Mouse (Mus musculus): ENCODE data around the gene Igsf21. TPM values are rescaled to one million over a fixed set of nuclear protein-coding genes. Genes with fewer than 3 reads are reported as not detected.
A peak's percentile ranks its signal among the peaks of the same experiment; 100 is the strongest.

Gene Igsf21
- total and polyA plus RNA-seq, 2 experiments from 2014 or later = 125 to 176 TPM

DNA sequence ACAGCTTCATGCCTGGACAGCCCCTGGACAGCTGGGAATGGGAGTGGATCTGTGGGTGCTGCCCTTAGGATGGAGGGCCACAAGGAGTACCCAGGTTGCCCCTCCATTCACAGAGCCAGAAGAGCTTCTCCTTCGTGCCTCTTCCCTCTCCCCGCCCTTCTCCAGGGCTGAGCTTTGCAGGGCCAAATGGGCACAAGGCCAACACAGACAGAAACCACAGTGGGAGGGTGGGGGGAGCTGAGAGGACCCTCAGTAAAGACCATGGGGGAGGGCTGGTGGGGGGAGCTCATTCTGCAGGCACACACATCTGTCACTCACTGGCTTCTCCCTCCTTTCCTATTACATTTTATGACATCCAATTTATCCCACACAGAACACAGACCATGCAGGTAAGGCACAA is 151.7 kb downstream of the Igsf21 start:
- no peak for TF ChIP-seq CTCF (IDR thresholded peaks at IDR 0.05; ENCODE audit: low read depth)
- no peaks in the 10 kb centered on the region for H3K27me3 ChIP-seq (ENCODE audit: insufficient read depth, low read length)
- no peaks in the 10 kb centered on the region for H3K9me3 ChIP-seq (ENCODE audit: low read length)
- no peaks in the 10 kb centered on the region for H3K36me3 ChIP-seq (ENCODE audit: insufficient read depth, low read length)
- no peak for ATAC-seq
- 0 out of 2 replicates have a peak, but pooled peaks cover 7% of the 10 kb centered on the region for H3K4me1 ChIP-seq (ENCODE audit: insufficient read depth, low read length)
- WGBS = 40% methylated on average over 2 of the region's 2 CpGs
- no peak overlapping the region for H3K4me2 ChIP-seq (ENCODE audit: low read depth, low read length)
- H3K9ac ChIP-seq (replicated peaks; ENCODE audit: low read length) = no peak overlapping the region
- no peak overlapping the region for H3K27ac ChIP-seq
- DNase-seq (ENCODE audit: low spot score) = peak; percentile 50
- no peak overlapping the region for H3K4me3 ChIP-seq (ENCODE audit: low read length)

- WGBS = 57% methylated on average over 11 of the region's 11 CpGs
Observed at GRCm38 (mm10) chr4:140092367-140092766, 154.2 kb downstream of the Igsf21 start.

GRCm38 (mm10) chr4:140091693-140092092 is 154.9 kb downstream of the Igsf21 start:
- Histone ChIP-seq H3K4me2 (ENCODE audit: low read depth, low read length) (no peak overlapping the region), H3K27me3 (ENCODE audit: insufficient read depth, low read length) (no peaks in the 10 kb centered on the region), H3K36me3 (ENCODE audit: insufficient read depth, low read length) (no peaks in the 10 kb centered on the region), H3K4me1 (ENCODE audit: insufficient read depth, low read length) (0 out of 2 replicates have a peak, but pooled peaks cover 7% of the 10 kb centered on the region), H3K27ac (no peak overlapping the region), H3K4me3 (ENCODE audit: low read length) (no peak overlapping the region), H3K9me3 (ENCODE audit: low read length) (no peaks in the 10 kb centered on the region), H3K9ac (replicated peaks; ENCODE audit: low read length) (no peak overlapping the region)
- DNase-seq (ENCODE audit: low spot score) = no peak
- ATAC-seq = no peak
- WGBS = 66% methylated on average over 3 of the region's 3 CpGs
- no peak for TF ChIP-seq CTCF (IDR thresholded peaks at IDR 0.05; ENCODE audit: low read depth)

More at GRCm38 (mm10) chr4:140092367-140092766, 154.2 kb downstream of the Igsf21 start:
- H3K4me2 ChIP-seq (ENCODE audit: low read depth, low read length) = no peak overlapping the region
- ATAC-seq (no peak), DNase-seq (ENCODE audit: low spot score) (no peak)
- H3K4me3 ChIP-seq (ENCODE audit: low read length) = no peak overlapping the region
- no peak overlapping the region for H3K27ac ChIP-seq
- no peaks in the 10 kb centered on the region for H3K27me3 ChIP-seq (ENCODE audit: insufficient read depth, low read length)
- no peak for TF ChIP-seq CTCF (IDR thresholded peaks at IDR 0.05; ENCODE audit: low read depth)
- H3K9me3 ChIP-seq (ENCODE audit: low read length) = no peaks in the 10 kb centered on the region
- no peaks in the 10 kb centered on the region for H3K36me3 ChIP-seq (ENCODE audit: insufficient read depth, low read length)
- H3K4me1 ChIP-seq (ENCODE audit: insufficient read depth, low read length) = 0 out of 2 replicates have a peak, but pooled peaks cover 7% of the 10 kb centered on the region
- no peak overlapping the region for H3K9ac ChIP-seq (replicated peaks; ENCODE audit: low read length)

DNA sequence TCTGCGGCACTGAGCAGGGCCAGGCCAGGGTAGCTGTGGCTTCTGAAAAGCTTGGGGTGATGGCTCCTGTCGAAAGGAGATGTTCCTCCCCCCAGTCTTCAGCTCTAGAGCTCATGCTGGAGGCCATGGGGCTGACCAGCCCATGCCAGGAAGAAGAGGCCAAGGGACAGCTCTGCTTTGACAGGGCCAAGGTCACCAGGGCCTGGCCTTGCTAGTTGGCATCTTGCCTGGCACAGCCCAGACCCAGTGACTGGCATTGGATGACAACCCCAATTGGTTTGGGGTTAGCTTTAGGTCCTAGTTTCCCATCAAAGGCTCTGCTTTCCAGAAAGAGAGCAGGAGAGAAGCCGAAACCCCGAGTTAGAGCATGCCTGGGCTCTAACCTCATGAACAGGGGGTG is 156.9 kb downstream of the Igsf21 start:
- H3K9ac ChIP-seq (replicated peaks; ENCODE audit: low read length) = no peak overlapping the region
- H3K4me1 ChIP-seq (ENCODE audit: insufficient read depth, low read length) = peaks cover 8% of the 10 kb centered on the region
- H3K4me3 ChIP-seq (ENCODE audit: low read length) = no peak overlapping the region
- DNase-seq (ENCODE audit: low spot score) (no peak), ATAC-seq (no peak)
- H3K4me2 ChIP-seq (ENCODE audit: low read depth, low read length) = no peak overlapping the region
- no peak overlapping the region for H3K27ac ChIP-seq
- H3K36me3 ChIP-seq (ENCODE audit: insufficient read depth, low read length) = no peaks in the 10 kb centered on the region
- WGBS = 91% methylated on average over 4 of the region's 4 CpGs
- H3K27me3 ChIP-seq (ENCODE audit: insufficient read depth, low read length) = no peaks in the 10 kb centered on the region
- no peak for TF ChIP-seq CTCF (IDR thresholded peaks at IDR 0.05; ENCODE audit: low read depth)
- H3K9me3 ChIP-seq (ENCODE audit: low read length) = no peaks in the 10 kb centered on the region

DNA sequence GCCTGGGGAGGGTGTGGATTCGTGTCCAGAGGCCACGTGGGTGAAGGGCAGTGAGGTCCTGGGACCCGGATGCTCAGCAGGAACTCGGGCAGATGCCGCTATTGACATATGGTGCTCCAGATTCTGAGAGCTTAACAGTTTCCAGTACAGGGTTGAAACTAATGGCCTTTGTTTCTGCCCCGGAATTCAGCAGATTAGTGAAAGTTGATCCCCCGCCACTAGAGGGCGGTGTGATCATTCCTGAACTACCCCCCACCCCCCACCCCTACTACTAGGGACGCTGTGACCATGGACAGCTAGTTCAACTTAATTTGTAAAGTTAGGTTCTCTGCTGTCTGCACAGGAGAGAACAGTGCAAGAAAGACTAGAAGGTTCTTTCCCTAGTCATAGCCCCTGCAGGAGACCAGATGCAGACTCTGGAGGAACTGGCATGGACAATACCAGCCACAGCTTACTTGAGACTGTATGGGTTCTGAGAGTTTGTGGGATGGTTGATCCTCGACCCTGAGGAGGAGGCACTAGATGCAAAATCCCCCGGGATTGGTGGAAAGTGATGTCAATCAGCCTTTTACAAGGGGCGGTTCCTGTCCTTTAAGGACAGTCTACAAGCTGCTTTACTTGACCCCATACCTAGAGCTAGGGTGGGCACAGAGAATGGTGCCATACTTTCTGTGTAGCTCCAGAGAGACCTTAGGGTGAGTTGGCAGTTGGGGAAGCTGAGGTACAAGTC is 157.7 kb downstream of the Igsf21 start:
- Histone ChIP-seq H3K4me1 (ENCODE audit: insufficient read depth, low read length) (peaks cover 13% of the 10 kb centered on the region), H3K9ac (replicated peaks; ENCODE audit: low read length) (no peak overlapping the region), H3K4me3 (ENCODE audit: low read length) (no peak overlapping the region), H3K27ac (no peak overlapping the region), H3K4me2 (ENCODE audit: low read depth, low read length) (no peak overlapping the region), H3K27me3 (ENCODE audit: insufficient read depth, low read length) (no peaks in the 10 kb centered on the region), H3K9me3 (ENCODE audit: low read length) (no peaks in the 10 kb centered on the region), H3K36me3 (ENCODE audit: insufficient read depth, low read length) (no peaks in the 10 kb centered on the region)
- ATAC-seq = no peak
- 76% methylated on average over 12 of the region's 12 CpGs for WGBS
- DNase-seq (ENCODE audit: low spot score) = no peak
- TF ChIP-seq CTCF (IDR thresholded peaks at IDR 0.05; ENCODE audit: low read depth) = peak; percentile 22

GRCm38 (mm10) chr4:140086192-140086591 is 160.4 kb downstream of the Igsf21 start:
- Histone ChIP-seq H3K27ac (no peak overlapping the region; the same call in 1 of the 2 replicates), H3K9ac (replicated peaks; ENCODE audit: low read length) (no peak overlapping the region), H3K27me3 (ENCODE audit: insufficient read depth, low read length) (no peaks in the 10 kb centered on the region), H3K4me2 (ENCODE audit: low read depth, low read length) (no peak overlapping the region), H3K4me1 (ENCODE audit: insufficient read depth, low read length) (peaks cover 15% of the 10 kb centered on the region), H3K9me3 (ENCODE audit: low read length) (no peaks in the 10 kb centered on the region), H3K4me3 (ENCODE audit: low read length) (no peak overlapping the region), H3K36me3 (ENCODE audit: insufficient read depth, low read length) (no peaks in the 10 kb centered on the region)
- no peak for TF ChIP-seq CTCF (IDR thresholded peaks at IDR 0.05; ENCODE audit: low read depth)
- ATAC-seq (no peak; the same call in 1 of the 2 replicates), DNase-seq (ENCODE audit: low spot score) (peak; percentile 77)
- WGBS = 53% methylated on average over 7 of the region's 7 CpGs

GRCm38 (mm10) chr4:140084521-140085011 is 162.0 kb downstream of the Igsf21 start:
- WGBS = 25% methylated on average over 11 of the region's 11 CpGs

More at GRCm38 (mm10) chr4:140084521-140085011, 162.0 kb downstream of the Igsf21 start:
- TF ChIP-seq CTCF (IDR thresholded peaks at IDR 0.05; ENCODE audit: low read depth) = no peak
- peak; percentile 43 for DNase-seq (ENCODE audit: low spot score)
- no peaks in the 10 kb centered on the region for H3K9me3 ChIP-seq (ENCODE audit: low read length)
- peaks cover 15% of the 10 kb centered on the region for H3K4me1 ChIP-seq (ENCODE audit: insufficient read depth, low read length)
- H3K36me3 ChIP-seq (ENCODE audit: insufficient read depth, low read length) = no peaks in the 10 kb centered on the region
- ATAC-seq = no peak
- no peak overlapping the region for H3K4me3 ChIP-seq (ENCODE audit: low read length)
- H3K27ac ChIP-seq = peak overlapping the region; percentile 70
- H3K27me3 ChIP-seq (ENCODE audit: insufficient read depth, low read length) = no peaks in the 10 kb centered on the region
- no peak overlapping the region for H3K4me2 ChIP-seq (ENCODE audit: low read depth, low read length)
- no peak overlapping the region for H3K9ac ChIP-seq (replicated peaks; ENCODE audit: low read length)

All from hindbrain, postnatal 0 days (tissue).